Mouse (Mus musculus) heart, embryonic 12.5 days (tissue): Measurements from ENCODE around the gene Rnf31. TPM values are rescaled to one million over a fixed set of nuclear protein-coding genes. Genes with fewer than 3 reads are reported as not detected.

Experiments
- ATAC-seq: fragments of 200-750 bp; cut with Nextera tagmentation; 2 replicates; pipeline ENCODE4 v1.8.0; 2017; ENCODE audit warnings: moderate TSS enrichment, moderate library complexity; ENCODE audit not compliant: insufficient number of reproducible peaks, low FRiP score
- H3K27ac ChIP-seq: fragments of 300-500 bp; sonication (generic); 2 replicates; pipeline ENCODE4 v1.5.1; 2016; ENCODE audit warnings: mild to moderate bottlenecking, moderate library complexity; ENCODE audit not compliant: poor library complexity, severe bottlenecking
- H3K27me3 ChIP-seq: fragments of 300-500 bp; sonication (generic); replicated peaks from 2 replicates; pipeline ENCODE4 v1.6.1; 2016; ENCODE audit warnings: mild to moderate bottlenecking, moderate library complexity
- H3K36me3 ChIP-seq: fragments of 300-500 bp; sonication (generic); 2 replicates; pipeline ENCODE4 v1.6.1; 2016; ENCODE audit warnings: mild to moderate bottlenecking, moderate library complexity
- H3K4me1 ChIP-seq: fragments of 300-500 bp; sonication (generic); replicated peaks from 2 replicates; pipeline ENCODE4 v1.6.1; 2016; ENCODE audit warnings: mild to moderate bottlenecking
- H3K4me2 ChIP-seq: fragments of 300-500 bp; sonication (generic); 2 replicates; pipeline ENCODE4 v1.6.1; 2016; ENCODE audit warnings: mild to moderate bottlenecking, moderate library complexity
- H3K4me3 ChIP-seq: fragments of 300-500 bp; sonication (generic); 2 replicates; pipeline ENCODE4 v1.5.1; 2016; ENCODE audit warnings: mild to moderate bottlenecking
- H3K9ac ChIP-seq: fragments of 300-500 bp; sonication (generic); 2 replicates; pipeline ENCODE4 v1.6.1; 2016; ENCODE audit warnings: mild to moderate bottlenecking, moderate library complexity
- H3K9me3 ChIP-seq: fragments of 300-500 bp; sonication (generic); replicated peaks from 2 replicates; pipeline ENCODE4 v1.6.1; 2016; ENCODE audit warnings: mild to moderate bottlenecking, moderate library complexity
- WGBS: fragments of 180-500 bp; shearing (Covaris S2); methylation state at CpG from one replicate; pipeline ENCODE4 v1.1.7; 2016; 5-methylcytosine and 5-hydroxymethylcytosine counted together
- polyA plus RNA-seq: library from polyadenylated mRNA; unstranded; fragments of >200 nt; fragmentation: Nextera tagmentation; extraction: Ambion mirVana; gene quantifications from 2 replicates; pipeline ENCODE4 v1.2.1, GENCODE M21; 2016

Gene Rnf31
- polyA plus RNA-seq, 1 experiment from 2014 or later = 16.4 TPM

DNA sequence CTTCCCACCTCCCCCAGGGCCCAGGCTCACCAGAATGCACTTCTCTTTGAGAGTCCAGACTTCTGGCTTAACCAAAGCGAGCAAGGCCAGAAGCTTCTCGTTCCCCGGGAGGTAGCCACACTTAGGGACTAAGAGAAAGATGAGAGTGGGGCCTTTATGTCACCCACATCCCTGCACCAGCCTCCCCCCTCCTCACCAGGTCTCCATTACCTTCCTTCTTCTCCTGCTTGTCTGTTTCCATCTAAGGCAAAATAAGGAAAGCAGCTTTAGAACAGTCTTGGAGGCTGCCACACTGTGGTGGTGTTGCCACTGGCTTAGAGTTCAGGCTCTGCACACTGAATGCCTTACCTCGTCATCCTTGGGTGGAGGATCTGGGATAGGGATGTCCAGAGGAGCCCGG lies 2.2 kb upstream of the Rnf31 start:
- 90% methylated on average over 5 of the region's 5 CpGs for WGBS
- Histone ChIP-seq H3K36me3 (peaks cover 19% of the 10 kb centered on the region), H3K4me2 (no peak overlapping the region), H3K4me1 (peaks cover 37% of the 10 kb centered on the region), H3K27me3 (no peaks in the 10 kb centered on the region), H3K27ac (no peak overlapping the region), H3K4me3 (no peak overlapping the region), H3K9me3 (no peaks in the 10 kb centered on the region), H3K9ac (no peak overlapping the region)
- ATAC-seq = no peak

DNA sequence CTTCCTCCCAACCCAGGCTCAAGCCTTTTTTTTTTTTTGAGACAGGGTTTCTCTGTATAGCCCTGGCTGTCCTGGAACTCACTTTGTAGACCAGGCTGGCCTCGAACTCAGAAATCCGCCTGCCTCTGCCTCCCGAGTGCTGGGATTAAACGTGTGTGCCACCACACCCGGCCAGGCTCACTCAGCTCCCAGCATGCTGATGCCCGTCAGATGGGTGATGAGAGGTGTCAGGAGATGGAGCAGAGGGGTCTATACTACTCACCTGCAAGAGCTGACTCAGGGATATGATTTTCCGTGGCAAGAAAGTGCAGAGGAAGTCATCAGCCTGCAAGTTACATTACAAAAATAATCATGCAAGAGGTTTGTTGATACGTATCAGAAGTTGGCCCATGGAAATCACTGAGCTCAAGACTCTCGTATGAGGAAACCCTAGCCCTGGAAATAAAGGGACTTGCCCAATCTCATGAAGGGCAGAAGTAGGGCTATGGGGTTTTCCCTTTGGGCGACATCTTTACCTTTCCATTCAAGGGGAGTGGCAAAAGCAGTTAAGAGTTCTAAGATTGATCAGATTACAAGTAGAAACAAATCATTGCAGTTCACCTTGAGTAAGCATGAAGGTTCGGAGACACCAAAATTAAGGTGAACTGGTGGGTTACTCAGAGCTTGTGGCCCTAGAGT lies 1.6 kb upstream of the Rnf31 start:
- ATAC-seq = no peak
- Histone ChIP-seq H3K4me1 (peaks cover 31% of the 10 kb centered on the region), H3K27me3 (no peaks in the 10 kb centered on the region), H3K4me3 (peak overlapping the region; percentile 98), H3K27ac (peak overlapping the region; percentile 98; the same call in 1 of the 2 replicates), H3K9ac (peak overlapping the region; percentile 77), H3K36me3 (peaks cover 26% of the 10 kb centered on the region), H3K4me2 (peak overlapping the region; percentile 95), H3K9me3 (no peaks in the 10 kb centered on the region)
- WGBS = 86% methylated on average over 11 of the region's 11 CpGs

DNA sequence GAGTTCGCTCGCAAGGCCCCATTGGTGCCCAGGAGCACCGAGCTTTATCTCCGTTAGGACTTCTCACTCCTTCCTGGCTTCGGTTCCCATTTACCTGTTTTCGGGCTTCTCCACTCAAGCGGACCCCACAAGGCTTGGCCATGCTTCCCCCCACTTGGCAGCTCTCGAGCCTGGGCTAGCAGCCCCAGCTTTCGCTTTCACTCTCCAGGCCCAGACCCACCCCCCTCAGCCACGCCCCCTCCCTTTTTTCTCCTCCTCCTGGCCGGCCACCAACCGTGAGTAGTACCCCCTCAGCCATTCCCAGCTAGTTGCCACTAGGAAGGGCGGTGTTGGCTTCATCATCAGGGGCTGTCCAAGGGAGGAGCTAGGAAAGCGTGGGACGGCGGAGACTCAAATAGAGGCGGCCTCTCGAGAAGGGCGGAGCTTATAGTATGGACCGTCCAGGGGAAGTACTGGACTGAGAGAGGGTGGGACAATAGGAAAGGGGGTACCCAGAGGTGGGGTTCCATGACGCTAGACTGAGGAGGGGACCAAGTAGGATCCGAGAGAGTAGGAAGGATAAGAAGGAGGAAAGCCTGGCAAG lies 669 bp upstream of the Rnf31 start, which contains the start of gene Psme2:
Gene Psme2, minus strand, starts transcription at position 366 of the 583 bp plus-strand sequence.
- Histone ChIP-seq H3K9ac (peak within 1 kb of the TSS; percentile 95), H3K36me3 (peaks cover 35% of the 10 kb centered on the region), H3K27ac (peak within 1 kb of the TSS; percentile 98), H3K4me1 (peaks cover 26% of the 10 kb centered on the region), H3K4me3 (peak within 1 kb of the TSS; percentile 98), H3K4me2 (peak within 1 kb of the TSS; percentile 95), H3K9me3 (no peaks in the 10 kb centered on the region), H3K27me3 (no peaks in the 10 kb centered on the region)
- peak; percentile 95 for ATAC-seq
- under 1% methylated on average over 22 of the region's 22 CpGs for WGBS

DNA sequence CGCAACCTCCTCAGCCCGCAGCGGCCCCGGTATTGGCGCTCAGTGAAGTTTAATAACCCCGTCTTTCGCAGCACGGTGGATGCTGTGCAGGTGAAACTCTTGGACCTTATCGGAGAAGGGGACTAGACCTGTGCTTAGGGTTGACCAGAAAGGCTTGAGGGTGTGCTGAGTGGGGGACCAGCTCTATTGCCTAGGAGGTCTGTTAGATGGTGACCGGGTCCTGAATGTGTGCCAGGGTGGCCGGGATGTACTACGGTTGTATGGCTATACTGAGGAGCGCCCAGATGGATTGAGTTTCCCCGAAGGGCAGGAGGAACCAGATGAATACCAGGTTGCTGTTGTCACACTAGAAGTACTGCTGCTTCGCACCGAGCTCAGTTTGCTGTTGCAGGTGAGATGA lies 718 bp downstream of the Rnf31 start:
- WGBS = 8% methylated on average over 16 of the region's 16 CpGs
- H3K36me3 ChIP-seq = peaks cover 44% of the 10 kb centered on the region

DNA sequence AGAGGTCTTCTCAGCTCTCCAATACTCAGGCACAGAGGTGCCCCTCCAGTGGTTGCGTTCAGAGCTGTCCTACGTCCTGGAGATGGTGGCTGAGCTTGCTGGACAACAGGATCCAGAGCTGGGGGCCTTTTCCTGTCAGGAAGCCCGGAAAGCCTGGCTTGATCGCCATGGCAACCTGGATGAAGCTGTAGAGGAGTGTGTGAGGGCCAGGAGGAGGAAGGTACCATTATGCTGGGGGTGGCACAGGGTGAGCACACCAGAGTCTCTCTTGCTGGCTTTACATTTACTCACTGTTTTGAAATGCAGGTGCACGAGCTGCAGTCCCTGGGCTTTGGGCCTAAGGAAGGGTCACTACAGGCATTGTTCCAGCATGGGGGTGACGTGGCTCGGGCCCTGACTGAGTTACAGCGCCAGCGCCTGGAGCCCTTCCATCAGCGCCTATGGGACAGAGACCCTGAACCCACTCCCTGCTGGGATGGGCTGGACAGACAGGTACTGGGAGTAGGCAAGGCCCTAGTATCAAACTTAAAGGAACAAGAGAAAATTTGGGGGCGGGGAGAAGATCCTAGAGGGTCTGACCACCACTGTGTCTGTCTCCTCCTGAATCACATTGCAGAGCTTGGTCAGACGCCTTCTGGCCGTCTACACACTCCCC lies 4.7 kb downstream of the Rnf31 start:
- H3K27ac ChIP-seq = no peak overlapping the region
- WGBS = 82% methylated on average over 13 of the region's 13 CpGs
- H3K4me1 ChIP-seq = peaks cover 18% of the 10 kb centered on the region
- H3K9ac ChIP-seq = no peak overlapping the region
- no peaks in the 10 kb centered on the region for H3K27me3 ChIP-seq
- no peaks in the 10 kb centered on the region for H3K9me3 ChIP-seq
- H3K36me3 ChIP-seq = peaks cover 71% of the 10 kb centered on the region
- ATAC-seq = no peak
- H3K4me2 ChIP-seq = 0 out of 2 replicates have a peak overlapping the region, but pooled peaks have one; percentile 12
- H3K4me3 ChIP-seq = no peak overlapping the region

More for the DNA sequence above, 718 bp downstream of the Rnf31 start:
- Histone ChIP-seq H3K9me3 (no peaks in the 10 kb centered on the region), H3K4me1 (peaks cover 25% of the 10 kb centered on the region), H3K4me3 (peak overlapping the region; percentile 98), H3K4me2 (peak overlapping the region; percentile 95), H3K27me3 (no peaks in the 10 kb centered on the region), H3K27ac (peak overlapping the region; percentile 98), H3K9ac (peak overlapping the region; percentile 95)
- no peak for ATAC-seq

DNA sequence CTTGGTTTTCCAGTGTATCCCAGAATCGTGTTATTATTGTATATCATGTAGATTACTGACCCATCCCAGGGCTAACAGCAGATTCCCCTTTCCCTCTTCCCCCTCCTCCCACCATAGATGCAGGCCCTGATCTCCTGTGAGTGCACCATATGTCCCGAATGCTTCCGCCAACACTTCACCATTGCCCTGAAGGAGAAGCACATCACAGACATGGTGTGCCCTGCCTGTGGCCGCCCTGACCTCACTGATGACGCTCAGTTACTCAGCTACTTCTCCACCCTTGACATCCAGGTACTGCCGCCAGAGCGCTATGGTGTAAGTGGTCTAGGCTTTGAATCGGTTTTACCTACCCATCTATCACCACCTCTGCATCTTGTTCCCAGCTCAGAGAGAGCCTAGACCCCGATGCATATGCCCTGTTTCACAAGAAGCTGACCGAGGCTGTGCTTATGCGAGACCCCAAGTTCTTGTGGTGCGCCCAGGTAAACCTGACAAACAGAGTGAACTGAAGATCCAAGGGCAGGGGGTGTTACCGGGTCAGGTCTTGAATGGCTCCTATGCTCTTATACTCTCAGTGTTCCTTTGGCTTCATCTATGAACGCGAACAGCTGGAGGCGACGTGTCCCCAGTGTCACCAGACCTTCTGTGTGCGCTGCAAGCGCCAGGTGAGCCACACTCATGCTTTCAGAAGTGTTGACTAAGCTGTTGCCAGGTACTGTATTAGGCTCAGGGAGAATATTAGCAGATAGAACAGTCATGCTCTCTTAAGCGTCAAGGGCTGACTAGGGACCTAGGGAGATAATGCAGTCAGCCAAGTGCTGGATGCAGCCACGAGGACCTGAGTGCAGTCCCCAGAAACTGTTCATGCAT lies 7.2 kb downstream of the Rnf31 start:
- Histone ChIP-seq H3K9ac (no peak overlapping the region), H3K9me3 (no peaks in the 10 kb centered on the region), H3K27ac (no peak overlapping the region), H3K4me2 (no peak overlapping the region), H3K27me3 (no peaks in the 10 kb centered on the region), H3K36me3 (peaks cover 93% of the 10 kb centered on the region), H3K4me3 (no peak overlapping the region), H3K4me1 (0 out of 2 replicates have a peak, but pooled peaks cover under 1% of the 10 kb centered on the region)
- WGBS = 91% methylated on average over 21 of the region's 21 CpGs
- ATAC-seq = no peak

DNA sequence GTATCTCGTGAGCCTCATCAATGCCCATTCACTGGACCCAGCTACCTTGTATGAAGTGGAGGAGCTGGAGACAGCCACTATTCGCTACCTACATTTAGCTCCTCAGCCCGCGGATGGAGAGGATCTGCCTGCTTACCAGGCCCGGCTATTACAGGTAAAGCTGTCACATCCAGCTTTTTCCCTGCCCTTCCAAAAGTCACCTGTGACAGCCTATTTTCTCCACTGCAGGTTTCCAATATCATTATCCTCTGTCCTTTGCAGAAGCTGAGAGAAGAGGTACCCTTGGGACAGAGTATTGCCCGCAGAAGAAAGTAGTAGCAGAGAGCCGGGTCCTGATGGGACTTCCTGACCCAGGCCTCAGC lies 11.7 kb downstream of the Rnf31 start, which contains the start of gene Irf9:
Gene Irf9, plus strand, starts transcription at position 301 of the 362 bp plus-strand sequence.
- ATAC-seq = no peak
- H3K27ac ChIP-seq = peak within 1 kb of the TSS; percentile 68
- H3K36me3 ChIP-seq = peaks cover 84% of the 10 kb centered on the region
- 86% methylated on average over 7 of the region's 7 CpGs for WGBS
- H3K9ac ChIP-seq = peak within 1 kb of the TSS; percentile 66
- peaks cover 4% of the 10 kb centered on the region for H3K4me1 ChIP-seq
- no peaks in the 10 kb centered on the region for H3K9me3 ChIP-seq
- H3K4me2 ChIP-seq = peak within 1 kb of the TSS; percentile 69
- peak within 1 kb of the TSS; percentile 46 for H3K4me3 ChIP-seq
- H3K27me3 ChIP-seq = no peaks in the 10 kb centered on the region

DNA sequence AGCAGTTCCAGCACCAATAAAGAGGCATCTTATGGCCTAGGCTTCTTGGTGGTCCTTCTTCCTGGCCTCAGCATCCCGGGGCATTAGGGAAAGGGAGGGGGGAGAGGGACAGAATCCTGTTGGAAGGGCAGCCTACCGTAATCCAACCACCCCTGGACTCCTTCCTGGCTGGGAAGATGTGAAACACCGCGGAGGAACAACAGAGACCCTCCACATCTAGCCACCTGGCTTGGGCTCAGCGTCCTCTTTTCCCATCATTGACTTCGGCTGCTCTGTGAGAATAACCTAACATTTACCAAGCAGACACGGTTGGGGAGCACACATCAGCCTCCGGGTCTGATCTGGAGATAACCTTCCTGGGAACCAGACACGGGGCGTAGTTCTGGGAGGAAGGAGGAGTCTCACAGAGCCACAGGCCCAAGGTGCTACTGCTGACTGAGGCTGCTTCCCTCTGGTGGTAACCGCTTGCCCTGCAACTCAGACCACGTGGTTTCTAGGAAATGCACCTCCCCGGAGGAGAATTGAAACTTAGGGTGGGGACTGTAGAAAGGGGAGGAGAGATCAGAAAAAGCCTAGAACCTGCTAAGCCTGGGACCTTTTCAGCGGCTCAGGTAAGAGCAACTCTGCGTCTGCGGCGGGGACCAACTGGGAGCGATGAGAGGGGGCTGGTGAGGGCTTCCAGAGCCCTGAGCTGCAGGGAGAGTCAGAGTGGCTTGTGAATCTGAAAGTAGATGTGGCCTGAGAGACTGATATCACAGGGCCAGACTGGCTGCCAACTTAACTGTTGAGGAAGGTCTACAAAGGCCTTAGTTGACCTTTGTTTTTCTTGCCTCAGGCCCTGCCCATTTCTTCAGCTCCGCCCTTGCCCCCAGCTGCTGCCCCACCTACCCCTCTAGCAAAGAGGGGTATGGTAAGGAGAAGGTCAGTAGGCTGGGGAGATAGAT lies 12.4 kb downstream of the Rnf31 start:
- Histone ChIP-seq H3K4me3 (peak overlapping the region; percentile 46), H3K9ac (peak overlapping the region; percentile 66), H3K36me3 (peaks cover 84% of the 10 kb centered on the region), H3K27ac (peak overlapping the region; percentile 68), H3K4me1 (peaks cover 4% of the 10 kb centered on the region), H3K4me2 (peak overlapping the region; percentile 69), H3K9me3 (no peaks in the 10 kb centered on the region), H3K27me3 (no peaks in the 10 kb centered on the region)
- 15% methylated on average over 19 of the region's 19 CpGs for WGBS
- ATAC-seq = peak; percentile 90

DNA sequence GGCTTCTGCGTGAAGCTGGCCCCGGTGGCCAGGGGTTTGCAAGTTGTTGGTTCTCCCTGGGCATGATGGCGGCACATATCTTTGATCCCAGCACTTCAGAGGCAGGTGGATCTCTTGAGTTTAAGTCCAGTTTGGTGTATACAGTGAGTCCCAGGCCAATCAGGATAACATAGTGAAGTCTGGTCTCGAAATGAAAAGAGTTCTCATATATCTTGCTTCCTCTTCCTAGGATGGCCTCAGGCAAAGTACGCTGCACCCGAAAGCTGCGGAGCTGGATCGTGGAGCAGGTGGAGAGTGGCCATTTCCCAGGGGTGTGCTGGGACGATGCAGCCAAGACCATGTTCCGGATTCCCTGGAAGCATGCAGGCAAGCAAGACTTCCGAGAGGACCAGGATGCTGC lies 13.3 kb downstream of the Rnf31 start:
- Histone ChIP-seq H3K9ac (no peak overlapping the region), H3K9me3 (no peaks in the 10 kb centered on the region), H3K4me1 (peaks cover 4% of the 10 kb centered on the region), H3K4me2 (peak overlapping the region; percentile 69), H3K4me3 (no peak overlapping the region), H3K36me3 (peaks cover 84% of the 10 kb centered on the region), H3K27me3 (no peaks in the 10 kb centered on the region), H3K27ac (no peak overlapping the region)
- no peak for ATAC-seq
- WGBS = 94% methylated on average over 11 of the region's 11 CpGs
